Comparison of ENCODE assay signal across 8 mouse cellular contexts in the genomic region with DNA sequence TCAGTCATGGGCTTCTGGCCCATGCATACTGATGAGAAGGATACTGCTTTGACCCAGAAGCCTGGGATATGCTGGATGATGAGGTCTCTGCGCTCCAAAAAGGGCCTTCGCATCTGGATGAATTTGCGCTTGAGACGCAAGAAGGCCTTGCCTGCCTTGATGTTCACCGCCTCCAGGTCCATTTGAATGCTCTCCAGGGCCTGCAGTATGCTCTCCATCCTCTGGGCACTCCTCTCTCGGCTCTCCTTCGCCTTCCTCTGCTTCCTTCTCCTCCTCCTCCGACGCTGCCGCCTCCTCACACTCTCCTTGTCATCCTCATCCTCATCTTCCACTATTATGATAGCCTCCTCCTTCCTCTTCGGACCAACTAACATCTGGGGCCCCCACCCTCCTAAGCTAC. TPM values are rescaled to one million over a fixed set of nuclear protein-coding genes. Genes with fewer than 3 reads are reported as not detected.
A peak's percentile ranks its signal among the peaks of the same experiment; 100 is the strongest.
DNase-seq lines count a peak whose midpoint lies in the region; ATAC-seq and TF ChIP-seq lines count a peak whose summit lies in the region.

No protein-coding gene starts in this region.

- DNase-seq in kidney, adult 18-20 months = peak; percentile 4
- DNase-seq in kidney, postnatal 25 days = no peak
- DNase-seq in G1E (ENCODE audit: low spot score) = no peak
- DNase-seq in embryonic facial prominence, embryonic 10.5 days (ENCODE audit: low spot score) = peak; percentile 28
- DNase-seq in layer of hippocampus, postnatal 14 days (ENCODE audit: low spot score in 2 of 2) = no peak
- no peak for DNase-seq in testis, postnatal 14 days (ENCODE audit: low spot score)

- ATAC-seq in G1E (ENCODE audit: extremely low read depth, insufficient number of reproducible peaks, low FRiP score, poor library complexity, severe bottlenecking) = no peak
- ATAC-seq in intestine, postnatal 0 days = no peak

- H3K27ac ChIP-seq in embryonic facial prominence, embryonic 10.5 days (replicated peaks) = peak overlapping the region; percentile 89
- H3K27ac ChIP-seq in intestine, postnatal 0 days (ENCODE audit: low read depth, low read length) = no peak overlapping the region

- H3K36me3 ChIP-seq in G1E (replicated peaks) = peaks cover 37% of the 10 kb centered on the region
- H3K36me3 ChIP-seq in embryonic facial prominence, embryonic 10.5 days (replicated peaks) = peaks cover 39% of the 10 kb centered on the region
- 0 out of 2 replicates have a peak, but pooled peaks cover 4% of the 10 kb centered on the region for H3K36me3 ChIP-seq in intestine, postnatal 0 days (ENCODE audit: control insufficient read depth, insufficient read depth)
- H3K36me3 ChIP-seq in myocyte (ENCODE audit: control insufficient read depth, insufficient read depth) = peaks cover 6% of the 10 kb centered on the region

- no peak overlapping the region for H3K9ac ChIP-seq in intestine, postnatal 0 days (ENCODE audit: low read depth, low read length)

- no peak for TF ChIP-seq POLR2A in myocyte (IDR thresholded peaks at IDR 0.05; ENCODE audit: insufficient read length, low read depth)

- H3K4me1 ChIP-seq in G1E (ENCODE audit: insufficient read depth, low read depth, low read length) = peaks cover 5% of the 10 kb centered on the region; the same call in 1 of the 2 replicates
- peaks cover 22% of the 10 kb centered on the region for H3K4me1 ChIP-seq in embryonic facial prominence, embryonic 10.5 days
- H3K4me1 ChIP-seq in intestine, postnatal 0 days (replicated peaks; ENCODE audit: control insufficient read depth, insufficient read depth, low read length) = no peaks in the 10 kb centered on the region

- 38% methylated on average over 11 of the region's 11 CpGs for WGBS in embryonic facial prominence, embryonic 10.5 days
- WGBS in intestine, postnatal 0 days = 41% methylated on average over 11 of the region's 11 CpGs

- peaks cover 16% of the 10 kb centered on the region for H3K79me2 ChIP-seq in myocyte (ENCODE audit: control insufficient read depth, insufficient read depth)

- TF ChIP-seq CTCF in G1E (IDR thresholded peaks at IDR 0.05; ENCODE audit: low read depth, low read length) = no peak
- no peak for TF ChIP-seq CTCF in intestine, postnatal 0 days (IDR thresholded peaks at IDR 0.05; ENCODE audit: low read depth)

- H3K27me3 ChIP-seq in G1E (ENCODE audit: insufficient read depth, low read length) (peaks cover 3% of the 10 kb centered on the region; the same call in 1 of the 2 replicates), myocyte (ENCODE audit: control insufficient read depth, insufficient read depth, insufficient read length) (no peaks in the 10 kb centered on the region)
- H3K27me3 ChIP-seq in embryonic facial prominence, embryonic 10.5 days (replicated peaks; ENCODE audit: low read depth, poor library complexity, severe bottlenecking) = peaks cover 100% of the 10 kb centered on the region
- H3K27me3 ChIP-seq in intestine, postnatal 0 days (replicated peaks; ENCODE audit: control insufficient read depth, insufficient read depth, low read length) = no peaks in the 10 kb centered on the region; the same call in 1 of the 2 replicates

- H3ac ChIP-seq in myocyte (ENCODE audit: control insufficient read depth, insufficient read length) = peak overlapping the region; percentile 38

- peak overlapping the region; percentile 77 for H3K4me3 ChIP-seq in G1E (ENCODE audit: low read depth, low read length)
- H3K4me3 ChIP-seq in embryonic facial prominence, embryonic 10.5 days = peak overlapping the region; percentile 74
- H3K4me3 ChIP-seq in intestine, postnatal 0 days (ENCODE audit: low read depth, low read length) = peak overlapping the region; percentile 57
- H3K4me3 ChIP-seq in myocyte = peak overlapping the region; percentile 45

- no peaks in the 10 kb centered on the region for H3K9me3 ChIP-seq in G1E (replicated peaks)
- H3K9me3 ChIP-seq in embryonic facial prominence, embryonic 10.5 days = no peaks in the 10 kb centered on the region
- no peaks in the 10 kb centered on the region for H3K9me3 ChIP-seq in intestine, postnatal 0 days (ENCODE audit: control insufficient read depth)

- H3K4me2 ChIP-seq in intestine, postnatal 0 days (replicated peaks; ENCODE audit: low read depth) = peak overlapping the region; percentile 77
- peak overlapping the region; percentile 75 for H3K4me2 ChIP-seq in myocyte (ENCODE audit: low read depth)

TF ChIP-seq in myocyte, 11 proteins besides CTCF, POLR2A, EP300 and RAD21:
- TF ChIP-seq TCF12 (IDR thresholded peaks at IDR 0.05; ENCODE audit: insufficient read depth, poor library complexity, severe bottlenecking) = no peak
- no peak for TF ChIP-seq CEBPB (IDR thresholded peaks at IDR 0.05; ENCODE audit: insufficient read depth, poor library complexity, severe bottlenecking)
- no peak for TF ChIP-seq REST (IDR thresholded peaks at IDR 0.05; ENCODE audit: insufficient read depth, insufficient read length)
- TF ChIP-seq E2F4 (IDR thresholded peaks at IDR 0.05; ENCODE audit: insufficient read depth) = no peak
- no peak for TF ChIP-seq MAX (IDR thresholded peaks at IDR 0.05; ENCODE audit: low read depth)
- TF ChIP-seq USF1 (IDR thresholded peaks at IDR 0.05; ENCODE audit: low read depth) = no peak

RNA-seq across cellular contexts. Expression of a gene that starts 0.7 kb away (rescaled TPM):
- total RNA-seq in G1E (2014; fragmentation: Nextera tagmentation) = 19.2 and 20.2 TPM in 2 replicates
- 18.3 and 22.4 TPM in 2 replicates for total RNA-seq in G1E (2017)
- polyA plus RNA-seq in G1E (2012) = 8.1 and 8.7 TPM in 2 replicates
- 30.6 and 33.4 TPM in 2 replicates for polyA plus RNA-seq in embryonic facial prominence, embryonic 10.5 days (2016; fragmentation: Nextera tagmentation; extraction: Ambion mirVana)
- 6.5 and 6.6 TPM in 2 replicates for polyA plus RNA-seq in intestine, postnatal 0 days (2015; fragmentation: Nextera tagmentation; extraction: Ambion mirVana)
- 17.1 TPM for polyA plus RNA-seq in myocyte (2012; fragmentation: generic; extraction: Trizol)
- 10 to 100 TPM; 77.2 to 87.0 TPM for total RNA-seq in layer of hippocampus, postnatal 14 days (2021)

RNA-seq across cellular contexts. Expression of a gene that starts 14.2 kb away (rescaled TPM):
- total RNA-seq in G1E (2014; fragmentation: Nextera tagmentation) (38.4 and 39.6 TPM in 2 replicates), G1E (2017) (2.1 and 2.7 TPM in 2 replicates)
- polyA plus RNA-seq in G1E (2012) (0.21 and 0.58 TPM in 2 replicates), myocyte (2012; fragmentation: generic; extraction: Trizol) (0.96 TPM)
- 20.8 and 22.5 TPM in 2 replicates for polyA plus RNA-seq in embryonic facial prominence, embryonic 10.5 days (2016; fragmentation: Nextera tagmentation; extraction: Ambion mirVana)
- polyA plus RNA-seq in intestine, postnatal 0 days (2015; fragmentation: Nextera tagmentation; extraction: Ambion mirVana) = 4.1 and 4.2 TPM in 2 replicates
- 10 to 100 TPM; 48.1 to 50.2 TPM for total RNA-seq in layer of hippocampus, postnatal 14 days (2021)

RNA-seq across cellular contexts. Expression of a gene that starts 27.0 kb away (rescaled TPM):
- not detected in 2 replicates for total RNA-seq in G1E (2014; fragmentation: Nextera tagmentation)
- total RNA-seq in G1E (2017) = under 0.01 and 0.05 TPM in 2 replicates
- not detected in 2 replicates for polyA plus RNA-seq in G1E (2012)
- 4.2 and 4.9 TPM in 2 replicates for polyA plus RNA-seq in embryonic facial prominence, embryonic 10.5 days (2016; fragmentation: Nextera tagmentation; extraction: Ambion mirVana)
- 0.60 and 0.68 TPM in 2 replicates for polyA plus RNA-seq in intestine, postnatal 0 days (2015; fragmentation: Nextera tagmentation; extraction: Ambion mirVana)
- 2.7 TPM for polyA plus RNA-seq in myocyte (2012; fragmentation: generic; extraction: Trizol)
- total RNA-seq in layer of hippocampus, postnatal 14 days (2021) = 10 to 100 TPM; 19.1 to 21.3 TPM

Comparison
In these comparisons a context has a peak if more than half of its experiments do, and no peak if none do; other contexts are left out.
1. DNase-seq: peak in kidney, adult 18-20 months (single experiment) and embryonic facial prominence, embryonic 10.5 days (single experiment); none in kidney, postnatal 25 days (0 of 2), G1E (single experiment), layer of hippocampus, postnatal 14 days (0 of 2) and testis, postnatal 14 days (single experiment).
2. Peak in every context shown above with its lines, with median percentiles within 50 percentile points of each other: H3K4me3 ChIP-seq.